Mouse (Mus musculus): ENCODE measurements around the gene Gcm1. TPM values are rescaled to one million over a fixed set of nuclear protein-coding genes. Genes with fewer than 3 reads are reported as not detected.
"Not testable (repeated sequence)": the region's sequence is repeated elsewhere in the genome, so short reads cannot be mapped to it uniquely, and the experiment has no call there.

Gene Gcm1
- polyA plus RNA-seq, 1 experiment, result 1.7 TPM

GRCm38 (mm10) chr9:78071626-78072025 is 19.9 kb downstream of the Gcm1 start:
- Histone ChIP-seq H3K9ac (ENCODE audit: low read depth, poor library complexity, severe bottlenecking) (no peak overlapping the region), H3K36me3 (ENCODE audit: control insufficient read depth, insufficient read depth, low read length, poor library complexity, severe bottlenecking) (no peaks in the 10 kb centered on the region)

DNA sequence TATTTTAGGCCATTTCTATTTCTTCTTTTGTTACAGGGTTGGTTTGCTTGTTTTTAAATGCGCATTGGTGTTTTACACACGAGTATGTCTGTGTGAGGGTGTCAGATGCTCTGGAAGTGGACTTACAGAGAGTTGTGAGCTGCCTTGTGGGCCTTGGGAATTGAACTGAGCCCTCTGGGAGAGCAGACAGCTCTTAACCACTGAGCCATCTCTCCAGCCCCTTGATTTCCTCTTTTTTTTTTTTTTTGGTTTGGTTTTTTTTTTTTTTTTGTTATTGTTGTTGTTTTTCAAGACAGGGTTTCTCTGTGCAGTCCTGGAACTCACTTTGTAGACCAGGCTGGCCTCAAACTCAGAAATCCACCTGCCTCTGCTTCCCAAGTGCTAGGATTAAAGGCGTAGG is 21.6 kb downstream of the Gcm1 start:
- H3K9me3 ChIP-seq (replicated peaks; ENCODE audit: control insufficient read depth, insufficient read depth, low read length, poor library complexity, severe bottlenecking); H3K27ac ChIP-seq (ENCODE audit: insufficient read depth, low read length): not testable (repeated sequence)

More at GRCm38 (mm10) chr9:78071626-78072025, 19.9 kb downstream of the Gcm1 start:
- Histone ChIP-seq H3K4me3 (ENCODE audit: low read depth, low read length) (no peak overlapping the region), H3K9me3 (replicated peaks; ENCODE audit: control insufficient read depth, insufficient read depth, low read length, poor library complexity, severe bottlenecking) (no peaks in the 10 kb centered on the region), H3K4me1 (ENCODE audit: control insufficient read depth, insufficient read depth, low read length) (no peaks in the 10 kb centered on the region), H3K27ac (ENCODE audit: insufficient read depth, low read length) (no peak overlapping the region), H3K27me3 (ENCODE audit: control insufficient read depth, insufficient read depth, low read length, poor library complexity, severe bottlenecking) (no peaks in the 10 kb centered on the region)
- no peak for TF ChIP-seq POLR2A (IDR thresholded peaks at IDR 0.05; ENCODE audit: insufficient read depth, low read length)
- no peak for TF ChIP-seq CTCF (IDR thresholded peaks at IDR 0.05; ENCODE audit: low read depth, low read length)
- no peak for TF ChIP-seq EP300 (IDR thresholded peaks at IDR 0.05; ENCODE audit: insufficient read depth, low read depth, low read length)

GRCm38 (mm10) chr9:78073713-78074340 is 22.1 kb downstream of the Gcm1 start:
- Histone ChIP-seq H3K9me3 (replicated peaks; ENCODE audit: control insufficient read depth, insufficient read depth, low read length, poor library complexity, severe bottlenecking) (no peaks in the 10 kb centered on the region), H3K27me3 (ENCODE audit: control insufficient read depth, insufficient read depth, low read length, poor library complexity, severe bottlenecking) (no peaks in the 10 kb centered on the region), H3K9ac (ENCODE audit: low read depth, poor library complexity, severe bottlenecking) (no peak overlapping the region), H3K36me3 (ENCODE audit: control insufficient read depth, insufficient read depth, low read length, poor library complexity, severe bottlenecking) (no peaks in the 10 kb centered on the region), H3K4me3 (ENCODE audit: low read depth, low read length) (no peak overlapping the region), H3K4me1 (ENCODE audit: control insufficient read depth, insufficient read depth, low read length) (no peaks in the 10 kb centered on the region), H3K27ac (ENCODE audit: insufficient read depth, low read length) (no peak overlapping the region)
- no peak for TF ChIP-seq POLR2A (IDR thresholded peaks at IDR 0.05; ENCODE audit: insufficient read depth, low read length)

More for the DNA sequence above, 21.6 kb downstream of the Gcm1 start:
- not testable (repeated sequence) for H3K9ac ChIP-seq (ENCODE audit: low read depth, poor library complexity, severe bottlenecking); H3K4me3 ChIP-seq (ENCODE audit: low read depth, low read length); H3K27me3 ChIP-seq (ENCODE audit: control insufficient read depth, insufficient read depth, low read length, poor library complexity, severe bottlenecking); H3K36me3 ChIP-seq (ENCODE audit: control insufficient read depth, insufficient read depth, low read length, poor library complexity, severe bottlenecking); H3K4me1 ChIP-seq (ENCODE audit: control insufficient read depth, insufficient read depth, low read length)

DNA sequence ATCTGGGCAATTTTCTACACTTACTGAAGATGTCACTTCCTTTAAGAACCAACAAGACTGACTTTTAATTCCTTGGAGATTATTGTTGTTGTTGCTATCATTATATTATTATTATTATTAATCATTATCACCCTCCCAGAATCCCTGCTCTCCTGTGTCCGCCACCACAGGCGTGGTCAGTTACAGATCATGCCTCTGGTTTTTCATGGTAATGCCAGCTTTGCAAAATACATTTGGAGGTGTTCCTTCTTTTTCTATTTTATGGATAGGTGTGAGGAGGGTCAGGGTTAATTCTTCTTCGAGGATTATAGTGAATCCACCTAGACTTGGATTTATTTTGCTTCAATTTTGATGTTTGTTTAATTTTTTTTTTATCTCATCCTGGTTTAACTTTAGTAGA is 23.5 kb downstream of the Gcm1 start:
- Histone ChIP-seq H3K9ac (ENCODE audit: low read depth, poor library complexity, severe bottlenecking) (no peak overlapping the region), H3K27ac (ENCODE audit: insufficient read depth, low read length) (no peak overlapping the region), H3K4me3 (ENCODE audit: low read depth, low read length) (no peak overlapping the region), H3K9me3 (replicated peaks; ENCODE audit: control insufficient read depth, insufficient read depth, low read length, poor library complexity, severe bottlenecking) (no peaks in the 10 kb centered on the region), H3K4me1 (ENCODE audit: control insufficient read depth, insufficient read depth, low read length) (no peaks in the 10 kb centered on the region), H3K36me3 (ENCODE audit: control insufficient read depth, insufficient read depth, low read length, poor library complexity, severe bottlenecking) (no peaks in the 10 kb centered on the region), H3K27me3 (ENCODE audit: control insufficient read depth, insufficient read depth, low read length, poor library complexity, severe bottlenecking) (no peaks in the 10 kb centered on the region)
- TF ChIP-seq CTCF (IDR thresholded peaks at IDR 0.05; ENCODE audit: low read depth, low read length) (no peak), EP300 (IDR thresholded peaks at IDR 0.05; ENCODE audit: insufficient read depth, low read depth, low read length) (no peak), POLR2A (IDR thresholded peaks at IDR 0.05; ENCODE audit: insufficient read depth, low read length) (no peak)

GRCm38 (mm10) chr9:78078240-78078639 is 26.5 kb downstream of the Gcm1 start:
- TF ChIP-seq CTCF (IDR thresholded peaks at IDR 0.05; ENCODE audit: low read depth, low read length) (no peak), EP300 (IDR thresholded peaks at IDR 0.05; ENCODE audit: insufficient read depth, low read depth, low read length) (no peak), POLR2A (IDR thresholded peaks at IDR 0.05; ENCODE audit: insufficient read depth, low read length) (no peak)

GRCm38 (mm10) chr9:78081835-78082234 is 30.1 kb downstream of the Gcm1 start:
- peaks cover 7% of the 10 kb centered on the region; the same call in 1 of the 2 replicates for H3K36me3 ChIP-seq (ENCODE audit: control insufficient read depth, insufficient read depth, low read length, poor library complexity, severe bottlenecking)

More at GRCm38 (mm10) chr9:78078240-78078639, 26.5 kb downstream of the Gcm1 start:
- H3K9me3 ChIP-seq (replicated peaks; ENCODE audit: control insufficient read depth, insufficient read depth, low read length, poor library complexity, severe bottlenecking), result no peaks in the 10 kb centered on the region
- no peak overlapping the region for H3K9ac ChIP-seq (ENCODE audit: low read depth, poor library complexity, severe bottlenecking)
- no peak overlapping the region for H3K4me3 ChIP-seq (ENCODE audit: low read depth, low read length)
- no peaks in the 10 kb centered on the region for H3K4me1 ChIP-seq (ENCODE audit: control insufficient read depth, insufficient read depth, low read length)
- H3K27me3 ChIP-seq (ENCODE audit: control insufficient read depth, insufficient read depth, low read length, poor library complexity, severe bottlenecking), result no peaks in the 10 kb centered on the region
- no peak overlapping the region for H3K27ac ChIP-seq (ENCODE audit: insufficient read depth, low read length)
- H3K36me3 ChIP-seq (ENCODE audit: control insufficient read depth, insufficient read depth, low read length, poor library complexity, severe bottlenecking), result no peaks in the 10 kb centered on the region

More at GRCm38 (mm10) chr9:78081835-78082234, 30.1 kb downstream of the Gcm1 start:
- no peak overlapping the region for H3K4me3 ChIP-seq (ENCODE audit: low read depth, low read length)
- H3K27ac ChIP-seq (ENCODE audit: insufficient read depth, low read length), result no peak overlapping the region
- H3K27me3 ChIP-seq (ENCODE audit: control insufficient read depth, insufficient read depth, low read length, poor library complexity, severe bottlenecking), result no peaks in the 10 kb centered on the region
- no peak overlapping the region for H3K9ac ChIP-seq (ENCODE audit: low read depth, poor library complexity, severe bottlenecking)
- TF ChIP-seq POLR2A (IDR thresholded peaks at IDR 0.05; ENCODE audit: insufficient read depth, low read length) (no peak), CTCF (IDR thresholded peaks at IDR 0.05; ENCODE audit: low read depth, low read length) (no peak), EP300 (IDR thresholded peaks at IDR 0.05; ENCODE audit: insufficient read depth, low read depth, low read length) (no peak)
- H3K9me3 ChIP-seq (replicated peaks; ENCODE audit: control insufficient read depth, insufficient read depth, low read length, poor library complexity, severe bottlenecking), result no peaks in the 10 kb centered on the region
- no peaks in the 10 kb centered on the region for H3K4me1 ChIP-seq (ENCODE audit: control insufficient read depth, insufficient read depth, low read length)

All from ES-Bruce4 (cell line).